Mouse (Mus musculus) olfactory bulb, adult 2 months (tissue): ENCODE results near the gene Dhrs3. TPM values are rescaled to one million over a fixed set of nuclear protein-coding genes. Genes with fewer than 3 reads are reported as not detected.

Experiments used
- H3K27ac ChIP-seq: fragments of 200-500 bp; 2 replicates; pipeline ENCODE4 v1.5.1; 2012; ENCODE audit warnings: low read depth, low read length; ENCODE audit not compliant: insufficient read depth
- H3K4me1 ChIP-seq: fragments of 200-500 bp; 2 replicates; pipeline ENCODE4 v1.6.1; 2012; ENCODE audit warnings: low read length; ENCODE audit not compliant: control insufficient read depth, insufficient read depth
- H3K4me3 ChIP-seq: fragments of 200-500 bp; 2 replicates; pipeline ENCODE4 v1.5.1; 2012; ENCODE audit warnings: mild to moderate bottlenecking, low read depth, low read length, moderate library complexity; ENCODE audit not compliant: insufficient read depth
- CTCF ChIP-seq: fragments of 200-500 bp; IDR thresholded peaks from 2 replicates; pipeline ENCODE4 v1.5.1; 2012; ENCODE audit warnings: low read depth, mild to moderate bottlenecking, low read length, moderate library complexity; ENCODE audit not compliant: insufficient read depth
- POLR2A ChIP-seq: fragments of 200-500 bp; IDR thresholded peaks from 2 replicates; pipeline ENCODE4 v1.6.1; 2012; ENCODE audit warnings: mild to moderate bottlenecking, low read depth, low read length, moderate library complexity; ENCODE audit not compliant: insufficient read depth
- WGBS: fragments of 180-500 bp; shearing (Covaris S2); methylation state at CpG from one replicate; pipeline ENCODE4 v1.1.7; 2018; 5-methylcytosine and 5-hydroxymethylcytosine counted together
- polyA plus RNA-seq: library from polyadenylated mRNA; stranded (reverse); fragments of >200 nt; gene quantifications from 2 replicates; pipeline ENCODE4 v1.2.4, GENCODE M21; 2012; ENCODE audit warnings: low replicate concordance; ENCODE audit not compliant: missing spikeins, insufficient read depth, insufficient read length

Gene Dhrs3
- polyA plus RNA-seq: not detected in 2 replicates

- peaks cover 28% of the 10 kb centered on the region for H3K4me1 ChIP-seq
- H3K27ac ChIP-seq: no peak within 1 kb of the TSS
- 1% methylated on average over 54 of the region's 55 CpGs for WGBS
Observed at GRCm38 (mm10) chr4:144892133-144892936, at the start of gene Dhrs3. TSS of gene Dhrs3 (plus strand) at chr4:144892827.

GRCm38 (mm10) chr4:144861756-144862505 lies 30.7 kb upstream of the Dhrs3 start:
- 82% methylated on average over 3 of the region's 3 CpGs for WGBS
- H3K4me1 ChIP-seq: no peaks in the 10 kb centered on the region
- no peak overlapping the region for H3K4me3 ChIP-seq
- no peak overlapping the region for H3K27ac ChIP-seq
- TF ChIP-seq POLR2A (no peak), CTCF (no peak)

More at GRCm38 (mm10) chr4:144892133-144892936, at the start of gene Dhrs3:
- peak within 1 kb of the TSS; percentile 47 for H3K4me3 ChIP-seq
- TF ChIP-seq CTCF (no peak), POLR2A (no peak)

- 74% methylated on average over 5 of the region's 5 CpGs for WGBS
- H3K27ac ChIP-seq: no peak overlapping the region
- TF ChIP-seq CTCF: no peak
- no peak for TF ChIP-seq POLR2A
- no peak overlapping the region for H3K4me3 ChIP-seq
- no peaks in the 10 kb centered on the region for H3K4me1 ChIP-seq
Observed at GRCm38 (mm10) chr4:144867926-144868325, 24.7 kb upstream of the Dhrs3 start.

- Histone ChIP-seq H3K4me3 (no peak overlapping the region), H3K27ac (no peak overlapping the region), H3K4me1 (no peaks in the 10 kb centered on the region)
- TF ChIP-seq POLR2A: no peak
- TF ChIP-seq CTCF: no peak
- 92% methylated on average over 4 of the region's 4 CpGs for WGBS
Observed at GRCm38 (mm10) chr4:144868584-144868983, 24.0 kb upstream of the Dhrs3 start.

- WGBS: 32% methylated on average over 6 of the region's 6 CpGs
- no peak for TF ChIP-seq CTCF
- H3K4me3 ChIP-seq: no peak overlapping the region
- H3K27ac ChIP-seq: no peak overlapping the region
- no peaks in the 10 kb centered on the region for H3K4me1 ChIP-seq
Observed at GRCm38 (mm10) chr4:144872905-144873304, 19.7 kb upstream of the Dhrs3 start.

- TF ChIP-seq CTCF (no peak), POLR2A (no peak)
- H3K4me1 ChIP-seq: no peaks in the 10 kb centered on the region
- WGBS: 75% methylated on average over 2 of the region's 2 CpGs
- no peak overlapping the region for H3K4me3 ChIP-seq
- no peak overlapping the region for H3K27ac ChIP-seq
Observed at GRCm38 (mm10) chr4:144875576-144876093, 17.0 kb upstream of the Dhrs3 start.

- no peak overlapping the region for H3K27ac ChIP-seq
- TF ChIP-seq POLR2A (no peak), CTCF (no peak)
- no peak overlapping the region for H3K4me3 ChIP-seq
- WGBS: 41% methylated on average over 1 of the region's 1 CpGs
- H3K4me1 ChIP-seq: peaks cover 3% of the 10 kb centered on the region; the same call in 1 of the 2 replicates
Observed at GRCm38 (mm10) chr4:144879549-144879948, 13.1 kb upstream of the Dhrs3 start.

- Histone ChIP-seq H3K4me3 (no peak overlapping the region), H3K27ac (no peak overlapping the region), H3K4me1 (peaks cover 3% of the 10 kb centered on the region; the same call in 1 of the 2 replicates)
- 71% methylated on average over 2 of the region's 2 CpGs for WGBS
- TF ChIP-seq POLR2A (no peak), CTCF (no peak)
Observed at GRCm38 (mm10) chr4:144881376-144881775, 11.3 kb upstream of the Dhrs3 start.
